Mouse (Mus musculus): ENCODE results near the gene Olfr1135. TPM values are rescaled to one million over a fixed set of nuclear protein-coding genes. Genes with fewer than 3 reads are reported as not detected.

Gene Olfr1135
- polyA plus RNA-seq (2015; fragmentation: Nextera tagmentation; extraction: Ambion mirVana) = not detected in 2 replicates

GRCm38 (mm10) chr2:87673564-87673963 is at the start of gene Olfr1135:
Gene Olfr1135, minus strand, starts transcription at chr2:87673664.
- DNase-seq (ENCODE audit: low spot score) (no peak), ATAC-seq (no peak)
- no peak for TF ChIP-seq EP300 (IDR thresholded peaks at IDR 0.05)
- no peak for TF ChIP-seq CTCF (IDR thresholded peaks at IDR 0.05)
- H3K9ac ChIP-seq (replicated peaks; ENCODE audit: low read depth) = no peak within 1 kb of the TSS
- H3K4me2 ChIP-seq (replicated peaks; ENCODE audit: low read depth, low read length) = no peak within 1 kb of the TSS
- H3K27me3 ChIP-seq (replicated peaks; ENCODE audit: insufficient read depth, low read length) = no peaks in the 10 kb centered on the region
- no peak within 1 kb of the TSS for H3K4me3 ChIP-seq (ENCODE audit: low read depth, low read length)
- no peaks in the 10 kb centered on the region for H3K36me3 ChIP-seq (ENCODE audit: insufficient read depth, low read length)
- WGBS = 6% methylated on average over 1 of the region's 1 CpGs
- no peaks in the 10 kb centered on the region for H3K9me3 ChIP-seq (ENCODE audit: low read length)
- no peak within 1 kb of the TSS for H3K27ac ChIP-seq (ENCODE audit: low read length)
- H3K4me1 ChIP-seq (ENCODE audit: insufficient read depth, low read depth, low read length) = no peaks in the 10 kb centered on the region

GRCm38 (mm10) chr2:87713079-87713478 is 39.6 kb upstream of the Olfr1135 start, which contains the start of gene Olfr1137:
Gene Olfr1137, minus strand, starts transcription at chr2:87713179.
- no peaks in the 10 kb centered on the region for H3K36me3 ChIP-seq (ENCODE audit: insufficient read depth, low read length)
- no peak within 1 kb of the TSS for H3K4me2 ChIP-seq (replicated peaks; ENCODE audit: low read depth, low read length)
- H3K27ac ChIP-seq (ENCODE audit: low read length) = no peak within 1 kb of the TSS
- H3K4me1 ChIP-seq (ENCODE audit: insufficient read depth, low read depth, low read length) = no peaks in the 10 kb centered on the region
- H3K27me3 ChIP-seq (replicated peaks; ENCODE audit: insufficient read depth, low read length) = no peaks in the 10 kb centered on the region
- no peak within 1 kb of the TSS for H3K4me3 ChIP-seq (ENCODE audit: low read depth, low read length)
- no peak within 1 kb of the TSS for H3K9ac ChIP-seq (replicated peaks; ENCODE audit: low read depth)
- DNase-seq (ENCODE audit: low spot score) = no peak
- TF ChIP-seq EP300 (IDR thresholded peaks at IDR 0.05) (no peak), CTCF (IDR thresholded peaks at IDR 0.05) (no peak)
- H3K9me3 ChIP-seq (ENCODE audit: low read length) = no peaks in the 10 kb centered on the region
- no peak for ATAC-seq

GRCm38 (mm10) chr2:87693847-87694246 is 20.4 kb upstream of the Olfr1135 start, which contains the start of gene Olfr1136:
Gene Olfr1136, minus strand, starts transcription at chr2:87693947.
- Histone ChIP-seq H3K4me3 (ENCODE audit: low read depth, low read length) (no peak within 1 kb of the TSS), H3K9me3 (ENCODE audit: low read length) (no peaks in the 10 kb centered on the region), H3K27me3 (replicated peaks; ENCODE audit: insufficient read depth, low read length) (no peaks in the 10 kb centered on the region), H3K36me3 (ENCODE audit: insufficient read depth, low read length) (no peaks in the 10 kb centered on the region), H3K4me1 (ENCODE audit: insufficient read depth, low read depth, low read length) (no peaks in the 10 kb centered on the region), H3K9ac (replicated peaks; ENCODE audit: low read depth) (no peak within 1 kb of the TSS), H3K4me2 (replicated peaks; ENCODE audit: low read depth, low read length) (no peak within 1 kb of the TSS), H3K27ac (ENCODE audit: low read length) (no peak within 1 kb of the TSS)
- no peak for ATAC-seq
- TF ChIP-seq EP300 (IDR thresholded peaks at IDR 0.05) = no peak
- TF ChIP-seq CTCF (IDR thresholded peaks at IDR 0.05) = no peak
- DNase-seq (ENCODE audit: low spot score) = no peak

- no peaks in the 10 kb centered on the region for H3K9me3 ChIP-seq (ENCODE audit: low read length)
- H3K4me3 ChIP-seq (ENCODE audit: low read depth, low read length) = no peak within 1 kb of the TSS
Measured at GRCm38 (mm10) chr2:87658360-87658759, 15.1 kb downstream of the Olfr1135 start, which contains the start of gene Olfr1134. Gene Olfr1134, minus strand, starts transcription at chr2:87658460.

GRCm38 (mm10) chr2:87647274-87647673 is 26.2 kb downstream of the Olfr1135 start, which contains the start of gene Olfr1133:
Gene Olfr1133, minus strand, starts transcription at chr2:87647374.
- DNase-seq (ENCODE audit: low spot score) = no peak
- no peak within 1 kb of the TSS for H3K4me2 ChIP-seq (replicated peaks; ENCODE audit: low read depth, low read length)
- no peak for TF ChIP-seq EP300 (IDR thresholded peaks at IDR 0.05)
- TF ChIP-seq CTCF (IDR thresholded peaks at IDR 0.05) = no peak
- H3K36me3 ChIP-seq (ENCODE audit: insufficient read depth, low read length) = no peaks in the 10 kb centered on the region
- H3K4me3 ChIP-seq (ENCODE audit: low read depth, low read length) = no peak within 1 kb of the TSS
- H3K27ac ChIP-seq (ENCODE audit: low read length) = no peak within 1 kb of the TSS
- no peaks in the 10 kb centered on the region for H3K4me1 ChIP-seq (ENCODE audit: insufficient read depth, low read depth, low read length)
- no peak for ATAC-seq
- H3K27me3 ChIP-seq (replicated peaks; ENCODE audit: insufficient read depth, low read length) = no peaks in the 10 kb centered on the region
- no peak within 1 kb of the TSS for H3K9ac ChIP-seq (replicated peaks; ENCODE audit: low read depth)
- H3K9me3 ChIP-seq (ENCODE audit: low read length) = no peaks in the 10 kb centered on the region

More at GRCm38 (mm10) chr2:87658360-87658759, 15.1 kb downstream of the Olfr1135 start, which contains the start of gene Olfr1134:
- Histone ChIP-seq H3K27me3 (replicated peaks; ENCODE audit: insufficient read depth, low read length) (no peaks in the 10 kb centered on the region), H3K4me1 (ENCODE audit: insufficient read depth, low read depth, low read length) (no peaks in the 10 kb centered on the region), H3K4me2 (replicated peaks; ENCODE audit: low read depth, low read length) (no peak within 1 kb of the TSS), H3K9ac (replicated peaks; ENCODE audit: low read depth) (no peak within 1 kb of the TSS), H3K27ac (ENCODE audit: low read length) (no peak within 1 kb of the TSS), H3K36me3 (ENCODE audit: insufficient read depth, low read length) (no peaks in the 10 kb centered on the region)
- ATAC-seq (no peak), DNase-seq (ENCODE audit: low spot score) (no peak)
- TF ChIP-seq CTCF (IDR thresholded peaks at IDR 0.05) = no peak
- 76% methylated on average over 2 of the region's 2 CpGs for WGBS

- Histone ChIP-seq H3K9me3 (ENCODE audit: low read length) (no peaks in the 10 kb centered on the region), H3K27ac (ENCODE audit: low read length) (no peak overlapping the region), H3K36me3 (ENCODE audit: insufficient read depth, low read length) (no peaks in the 10 kb centered on the region), H3K4me2 (replicated peaks; ENCODE audit: low read depth, low read length) (no peak overlapping the region), H3K4me1 (ENCODE audit: insufficient read depth, low read depth, low read length) (no peaks in the 10 kb centered on the region), H3K27me3 (replicated peaks; ENCODE audit: insufficient read depth, low read length) (no peaks in the 10 kb centered on the region), H3K4me3 (ENCODE audit: low read depth, low read length) (no peak overlapping the region), H3K9ac (replicated peaks; ENCODE audit: low read depth) (no peak overlapping the region)
- no peak for DNase-seq (ENCODE audit: low spot score)
- no peak for ATAC-seq
- TF ChIP-seq CTCF (IDR thresholded peaks at IDR 0.05) (no peak), EP300 (IDR thresholded peaks at IDR 0.05) (no peak)
Measured at GRCm38 (mm10) chr2:87642441-87642840, 31.0 kb downstream of the Olfr1135 start.

GRCm38 (mm10) chr2:87637435-87637834 is 36.0 kb downstream of the Olfr1135 start, which contains the start of gene Olfr1132:
Gene Olfr1132, minus strand, starts transcription at chr2:87637535.
- no peak within 1 kb of the TSS for H3K9ac ChIP-seq (replicated peaks; ENCODE audit: low read depth)

More at GRCm38 (mm10) chr2:87637435-87637834, 36.0 kb downstream of the Olfr1135 start, which contains the start of gene Olfr1132:
- ATAC-seq = no peak
- no peak for DNase-seq (ENCODE audit: low spot score)
- Histone ChIP-seq H3K4me3 (ENCODE audit: low read depth, low read length) (no peak within 1 kb of the TSS), H3K27ac (ENCODE audit: low read length) (no peak within 1 kb of the TSS), H3K9me3 (ENCODE audit: low read length) (no peaks in the 10 kb centered on the region), H3K36me3 (ENCODE audit: insufficient read depth, low read length) (no peaks in the 10 kb centered on the region), H3K4me1 (ENCODE audit: insufficient read depth, low read depth, low read length) (no peaks in the 10 kb centered on the region), H3K4me2 (replicated peaks; ENCODE audit: low read depth, low read length) (no peak within 1 kb of the TSS), H3K27me3 (replicated peaks; ENCODE audit: insufficient read depth, low read length) (no peaks in the 10 kb centered on the region)
- TF ChIP-seq EP300 (IDR thresholded peaks at IDR 0.05) (no peak), CTCF (IDR thresholded peaks at IDR 0.05) (no peak)

Measured in lung, postnatal 0 days (tissue).